Mouse (Mus musculus): ENCODE data around the gene Ndrg4. TPM values are rescaled to one million over a fixed set of nuclear protein-coding genes. Genes with fewer than 3 reads are reported as not detected.

The Ndrg4 gene
- polyA plus RNA-seq, 1 experiment from 2014 or later, result 14.4 TPM

DNA sequence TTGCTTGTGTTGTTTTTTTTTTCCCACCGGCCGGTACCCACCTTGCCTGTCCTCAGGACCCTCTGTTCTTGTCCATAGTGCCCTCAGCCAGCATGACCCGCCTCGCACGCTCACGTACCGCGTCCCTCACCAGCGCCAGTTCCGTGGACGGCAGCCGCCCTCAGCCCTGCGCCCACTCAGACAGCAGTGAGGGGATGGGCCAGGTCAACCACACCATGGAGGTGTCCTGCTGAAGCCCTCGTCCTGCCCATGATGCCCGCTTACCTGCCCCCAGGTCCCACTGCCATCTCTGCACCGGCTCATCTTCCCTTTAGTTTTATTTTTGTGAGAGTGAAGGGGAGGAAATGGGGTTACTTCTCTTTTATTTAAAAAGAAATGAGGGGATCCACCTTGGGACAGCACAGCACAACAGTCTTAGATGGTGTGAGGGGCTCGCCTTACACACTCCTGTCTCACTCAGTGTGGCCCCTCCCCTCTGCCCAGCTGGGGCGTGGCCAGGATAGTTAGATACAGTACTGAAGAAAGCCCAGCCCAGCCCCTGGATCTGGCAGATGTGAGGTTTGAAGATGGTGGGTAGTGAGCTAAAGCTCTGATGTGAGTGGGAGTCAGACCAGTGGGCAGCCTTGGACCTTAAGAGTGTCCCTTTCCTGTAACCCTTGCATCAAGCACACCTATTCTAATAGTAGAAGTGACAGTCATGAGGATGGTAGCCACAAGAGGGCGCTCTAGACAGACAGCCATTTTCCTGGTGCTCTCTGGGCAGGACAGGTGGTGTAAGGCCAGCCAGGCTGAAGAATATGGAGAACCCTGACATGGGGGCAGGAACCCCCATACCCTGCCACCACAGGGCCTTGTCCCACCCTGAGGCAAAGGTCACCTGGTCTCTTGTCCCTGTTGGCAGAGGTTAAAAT lies 36.6 kb downstream of the Ndrg4 start:
- 76% methylated on average over 19 of the region's 19 CpGs for WGBS
- Histone ChIP-seq H3K27ac (ENCODE audit: low read length) (no peak overlapping the region), H3K4me3 (ENCODE audit: low read length) (no peak overlapping the region), H3K27me3 (replicated peaks; ENCODE audit: control insufficient read depth, insufficient read depth, low read length) (no peaks in the 10 kb centered on the region), H3K4me1 (ENCODE audit: control insufficient read depth, insufficient read depth, low read length) (peaks cover 17% of the 10 kb centered on the region), H3K9me3 (ENCODE audit: control insufficient read depth, low read length) (no peaks in the 10 kb centered on the region), H3K9ac (ENCODE audit: low read depth, low read length) (no peak overlapping the region), H3K4me2 (ENCODE audit: low read depth, low read length) (no peak overlapping the region), H3K36me3 (ENCODE audit: control insufficient read depth, insufficient read depth, low read length) (no peaks in the 10 kb centered on the region)
- peak; percentile 11; the same call in 1 of the 2 replicates for ATAC-seq

DNA sequence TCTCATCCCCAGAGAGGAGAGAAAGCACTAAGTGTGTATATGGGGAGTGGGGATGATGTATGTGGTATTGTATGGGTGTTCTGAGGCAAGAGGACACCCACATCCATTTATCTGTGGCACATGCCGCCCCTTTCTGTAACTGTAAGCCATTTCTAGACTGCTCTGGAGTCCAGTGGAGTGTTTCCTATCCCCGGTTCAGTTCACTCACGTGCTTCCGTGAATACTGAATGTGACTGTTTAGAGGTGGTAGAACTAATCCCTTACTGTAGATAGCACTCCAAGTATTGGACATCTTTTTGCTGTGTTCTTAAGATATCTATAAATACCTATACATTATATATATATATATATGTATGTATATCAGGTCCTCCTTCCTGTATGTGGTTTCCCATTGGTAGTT lies 37.6 kb downstream of the Ndrg4 start:
- no peak overlapping the region for H3K9ac ChIP-seq (ENCODE audit: low read depth, low read length)
- no peaks in the 10 kb centered on the region for H3K27me3 ChIP-seq (replicated peaks; ENCODE audit: control insufficient read depth, insufficient read depth, low read length)
- no peaks in the 10 kb centered on the region for H3K9me3 ChIP-seq (ENCODE audit: control insufficient read depth, low read length)
- no peak for ATAC-seq
- no peak overlapping the region for H3K27ac ChIP-seq (ENCODE audit: low read length)
- whole genome bisulfite sequencing, result 91% methylated on average over 4 of the region's 4 CpGs
- peaks cover 17% of the 10 kb centered on the region for H3K4me1 ChIP-seq (ENCODE audit: control insufficient read depth, insufficient read depth, low read length)
- H3K36me3 ChIP-seq (ENCODE audit: control insufficient read depth, insufficient read depth, low read length), result peaks cover 6% of the 10 kb centered on the region; the same call in 1 of the 2 replicates
- H3K4me2 ChIP-seq (ENCODE audit: low read depth, low read length), result no peak overlapping the region
- H3K4me3 ChIP-seq (ENCODE audit: low read length), result no peak overlapping the region

DNA sequence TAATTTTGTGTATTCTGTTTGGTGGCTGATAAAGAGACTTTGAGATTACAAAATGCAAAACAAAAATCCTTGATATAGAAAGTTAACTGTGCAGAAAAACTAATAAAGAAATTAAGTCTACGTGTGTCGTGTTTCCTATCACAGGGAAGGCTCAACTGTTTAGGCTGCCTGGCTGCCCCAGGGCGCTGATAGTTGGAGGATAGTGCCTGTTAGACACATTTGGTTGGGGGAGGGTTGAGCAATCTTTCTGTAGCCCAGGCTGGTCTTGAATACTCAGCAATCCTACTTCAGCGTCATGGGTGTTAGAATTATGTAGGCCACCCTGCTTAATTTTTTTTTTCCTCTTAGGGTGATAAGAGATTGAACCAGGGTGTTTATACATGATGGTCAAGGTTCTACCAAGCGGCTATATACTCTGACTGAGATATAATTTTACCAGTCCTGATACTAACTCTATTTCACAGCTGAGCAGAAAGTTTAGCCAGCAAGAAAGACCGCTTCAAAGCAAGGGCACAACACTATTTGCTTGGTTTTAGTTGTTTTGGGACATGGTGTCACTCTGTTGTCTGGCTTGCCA lies 38.1 kb downstream of the Ndrg4 start:
- Histone ChIP-seq H3K4me2 (ENCODE audit: low read depth, low read length) (peak overlapping the region; percentile 87), H3K27ac (ENCODE audit: low read length) (no peak overlapping the region), H3K36me3 (ENCODE audit: control insufficient read depth, insufficient read depth, low read length) (peaks cover 9% of the 10 kb centered on the region; the same call in 1 of the 2 replicates), H3K9ac (ENCODE audit: low read depth, low read length) (peak overlapping the region; percentile 89), H3K4me1 (ENCODE audit: control insufficient read depth, insufficient read depth, low read length) (peaks cover 17% of the 10 kb centered on the region), H3K9me3 (ENCODE audit: control insufficient read depth, low read length) (no peaks in the 10 kb centered on the region), H3K27me3 (replicated peaks; ENCODE audit: control insufficient read depth, insufficient read depth, low read length) (no peaks in the 10 kb centered on the region), H3K4me3 (ENCODE audit: low read length) (peak overlapping the region; percentile 96; the same call in 1 of the 2 replicates)
- ATAC-seq, result no peak
- 85% methylated on average over 6 of the region's 6 CpGs for WGBS

DNA sequence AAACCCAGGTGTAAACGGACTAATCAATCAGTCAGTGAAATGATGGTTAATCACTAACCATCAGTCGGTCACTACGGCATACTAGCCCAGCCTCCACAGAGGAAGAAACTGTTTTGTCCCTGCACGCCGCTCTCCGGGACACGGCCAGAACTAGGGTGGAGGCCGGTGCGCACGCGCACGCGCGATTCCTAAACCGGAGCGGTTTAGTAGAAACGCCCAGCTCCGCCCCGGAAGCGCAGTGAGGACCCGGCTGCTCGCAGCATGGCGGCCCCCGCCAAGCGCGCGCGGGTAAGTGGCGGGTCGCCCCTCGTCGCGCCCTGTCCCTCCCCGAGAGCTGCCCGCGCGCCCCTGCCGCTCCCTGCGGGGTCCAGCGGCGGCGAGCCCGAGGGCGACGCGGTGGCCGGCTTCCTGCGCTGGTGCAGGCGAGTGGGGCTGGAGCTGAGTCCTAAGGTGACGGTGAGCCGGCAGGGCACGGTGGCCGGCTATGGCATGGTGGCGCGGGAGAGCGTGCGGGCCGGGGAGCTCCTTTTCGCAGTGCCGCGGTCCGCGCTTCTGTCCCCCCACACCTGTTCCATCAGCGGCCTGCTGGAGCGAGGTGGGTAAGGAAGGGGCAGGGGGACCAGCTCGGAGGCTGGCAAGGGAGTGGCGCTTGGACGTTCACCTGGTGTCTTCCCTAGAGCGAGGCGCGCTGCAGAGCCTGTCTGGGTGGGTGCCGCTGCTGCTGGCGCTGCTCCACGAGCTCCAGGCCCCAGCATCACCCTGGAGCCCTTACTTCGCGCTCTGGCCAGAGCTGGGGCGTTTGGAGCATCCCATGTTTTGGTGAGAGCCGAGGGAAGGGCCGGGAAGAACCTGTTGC lies 39.1 kb downstream of the Ndrg4 start, which contains the start of gene Setd6:
Gene Setd6, plus strand, starts transcription at position 206 of the 856 bp plus-strand sequence.
- Histone ChIP-seq H3K36me3 (ENCODE audit: control insufficient read depth, insufficient read depth, low read length) (peaks cover 9% of the 10 kb centered on the region; the same call in 1 of the 2 replicates), H3K9me3 (ENCODE audit: control insufficient read depth, low read length) (no peaks in the 10 kb centered on the region), H3K4me3 (ENCODE audit: low read length) (peak within 1 kb of the TSS; percentile 96), H3K27ac (ENCODE audit: low read length) (peak within 1 kb of the TSS; percentile 72), H3K9ac (ENCODE audit: low read depth, low read length) (peak within 1 kb of the TSS; percentile 89), H3K27me3 (replicated peaks; ENCODE audit: control insufficient read depth, insufficient read depth, low read length) (no peaks in the 10 kb centered on the region), H3K4me2 (ENCODE audit: low read depth, low read length) (peak within 1 kb of the TSS; percentile 87), H3K4me1 (ENCODE audit: control insufficient read depth, insufficient read depth, low read length) (peaks cover 17% of the 10 kb centered on the region)
- WGBS, result under 1% methylated on average over 75 of the region's 79 CpGs
- peak; percentile 92 for ATAC-seq

DNA sequence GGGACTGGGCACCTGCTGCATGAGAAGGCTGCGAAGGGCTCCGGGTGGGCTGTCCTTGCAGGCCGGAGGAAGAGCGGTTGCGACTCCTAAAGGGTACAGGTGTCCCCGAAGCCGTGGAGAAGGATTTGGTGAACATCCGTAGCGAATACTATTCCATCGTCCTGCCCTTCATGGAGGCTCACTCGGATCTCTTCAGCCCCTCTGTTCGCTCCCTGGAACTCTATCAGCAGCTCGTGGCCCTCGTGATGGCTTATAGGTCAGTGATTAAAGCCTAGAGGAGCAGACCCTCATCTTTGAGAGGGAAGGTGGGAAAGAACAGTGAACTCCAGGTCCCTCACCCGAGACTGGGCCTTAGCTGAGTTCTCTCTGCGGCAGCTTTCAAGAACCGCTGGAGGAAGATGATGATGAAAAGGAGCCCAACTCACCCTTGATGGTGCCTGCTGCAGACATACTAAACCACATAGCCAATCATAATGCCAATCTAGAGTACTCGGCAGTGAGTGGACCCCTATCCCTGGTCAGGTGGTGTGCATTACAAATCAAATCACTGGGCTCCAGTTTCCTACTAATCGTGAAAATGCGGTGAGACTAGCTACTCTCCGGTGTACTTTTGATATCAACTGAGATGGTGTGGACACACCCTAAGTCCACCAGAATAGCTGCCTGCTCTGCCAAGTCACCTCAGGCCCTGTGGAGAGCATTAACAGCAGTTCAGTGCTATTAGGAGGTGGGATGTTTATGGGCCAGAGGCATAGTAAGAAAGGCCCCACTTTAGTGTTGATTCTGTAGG lies 40.0 kb downstream of the Ndrg4 start:
- ATAC-seq, result no peak

DNA sequence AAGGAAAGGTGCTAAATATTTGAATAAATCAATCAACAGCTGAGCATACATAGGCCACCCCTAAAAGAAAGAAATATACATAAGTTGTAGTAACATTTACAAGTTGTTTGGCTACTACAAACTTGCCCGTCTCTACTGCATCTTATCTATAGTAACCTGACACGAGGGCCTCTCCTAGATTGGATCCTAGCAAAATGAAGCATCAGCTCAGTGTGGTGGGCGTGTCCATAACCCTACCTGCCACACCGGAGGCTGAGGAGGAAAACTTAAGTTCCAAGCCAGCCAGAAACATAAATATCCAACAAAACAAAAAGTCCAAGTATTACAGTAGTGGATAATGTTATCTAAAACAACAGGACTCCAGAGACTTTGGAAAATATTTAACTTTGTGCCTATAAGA lies 50.8 kb downstream of the Ndrg4 start:
- Histone ChIP-seq H3K27ac (ENCODE audit: low read length) (no peak overlapping the region), H3K9ac (ENCODE audit: low read depth, low read length) (no peak overlapping the region), H3K27me3 (replicated peaks; ENCODE audit: control insufficient read depth, insufficient read depth, low read length) (no peaks in the 10 kb centered on the region), H3K4me2 (ENCODE audit: low read depth, low read length) (no peak overlapping the region), H3K36me3 (ENCODE audit: control insufficient read depth, insufficient read depth, low read length) (peaks cover 27% of the 10 kb centered on the region), H3K4me3 (ENCODE audit: low read length) (no peak overlapping the region), H3K9me3 (ENCODE audit: control insufficient read depth, low read length) (no peaks in the 10 kb centered on the region), H3K4me1 (ENCODE audit: control insufficient read depth, insufficient read depth, low read length) (no peaks in the 10 kb centered on the region)
- WGBS, result 72% methylated on average over 4 of the region's 4 CpGs
- ATAC-seq, result no peak

More for the DNA sequence above, 40.0 kb downstream of the Ndrg4 start:
- 16% methylated on average over 21 of the region's 21 CpGs for WGBS
- H3K4me2 ChIP-seq (ENCODE audit: low read depth, low read length), result peak overlapping the region; percentile 87
- peak overlapping the region; percentile 89 for H3K9ac ChIP-seq (ENCODE audit: low read depth, low read length)
- H3K4me1 ChIP-seq (ENCODE audit: control insufficient read depth, insufficient read depth, low read length), result peaks cover 17% of the 10 kb centered on the region
- peaks cover 9% of the 10 kb centered on the region; the same call in 1 of the 2 replicates for H3K36me3 ChIP-seq (ENCODE audit: control insufficient read depth, insufficient read depth, low read length)
- no peaks in the 10 kb centered on the region for H3K27me3 ChIP-seq (replicated peaks; ENCODE audit: control insufficient read depth, insufficient read depth, low read length)
- peak overlapping the region; percentile 96 for H3K4me3 ChIP-seq (ENCODE audit: low read length)
- H3K9me3 ChIP-seq (ENCODE audit: control insufficient read depth, low read length), result no peaks in the 10 kb centered on the region
- peak overlapping the region; percentile 72; the same call in 1 of the 2 replicates for H3K27ac ChIP-seq (ENCODE audit: low read length)

DNA sequence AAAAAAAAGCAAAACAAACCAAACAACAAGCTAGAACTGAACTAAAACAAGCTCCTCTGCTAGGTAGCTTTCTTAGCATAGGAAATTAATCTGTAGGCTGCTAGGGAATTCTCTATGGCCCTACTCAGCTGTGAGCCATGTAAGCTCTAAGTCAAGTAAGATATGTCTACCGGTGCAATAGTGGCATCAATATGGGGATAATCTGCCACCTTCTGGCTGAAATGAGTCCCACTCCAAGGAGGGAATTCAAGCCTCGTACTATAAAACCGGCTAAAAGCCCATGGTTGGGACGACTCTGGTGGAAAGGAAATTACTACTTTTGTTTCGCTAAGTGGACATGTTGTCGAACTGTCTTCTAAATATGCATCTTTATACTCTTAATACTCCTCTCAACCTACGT lies 61.8 kb downstream of the Ndrg4 start:
- no peak overlapping the region for H3K27ac ChIP-seq (ENCODE audit: low read length)
- H3K4me2 ChIP-seq (ENCODE audit: low read depth, low read length), result no peak overlapping the region
- ATAC-seq, result no peak
- no peaks in the 10 kb centered on the region for H3K27me3 ChIP-seq (replicated peaks; ENCODE audit: control insufficient read depth, insufficient read depth, low read length)
- H3K4me3 ChIP-seq (ENCODE audit: low read length), result no peak overlapping the region
- H3K9me3 ChIP-seq (ENCODE audit: control insufficient read depth, low read length), result no peaks in the 10 kb centered on the region
- H3K4me1 ChIP-seq (ENCODE audit: control insufficient read depth, insufficient read depth, low read length), result no peaks in the 10 kb centered on the region
- H3K36me3 ChIP-seq (ENCODE audit: control insufficient read depth, insufficient read depth, low read length), result peaks cover 30% of the 10 kb centered on the region
- no peak overlapping the region for H3K9ac ChIP-seq (ENCODE audit: low read depth, low read length)
- 77% methylated on average over 7 of the region's 7 CpGs for WGBS

DNA sequence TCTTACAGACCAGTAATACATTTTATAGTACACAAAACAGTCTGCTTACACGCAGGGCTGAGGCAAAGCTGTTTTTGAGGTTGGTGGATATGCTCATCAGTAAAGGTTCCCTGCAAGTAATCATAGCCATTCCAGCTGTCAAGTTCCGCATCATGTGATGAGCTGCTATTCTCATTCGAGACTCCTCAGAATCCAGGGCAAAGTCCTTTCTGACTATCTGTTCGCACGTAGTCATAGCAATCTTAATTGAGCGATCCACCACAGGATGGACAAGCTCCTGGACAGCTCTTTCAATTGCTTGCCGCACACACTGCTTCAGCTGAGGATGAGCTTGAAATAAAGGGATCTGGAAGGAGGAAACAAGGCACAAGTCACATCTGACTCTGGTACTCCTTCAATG lies 65.0 kb downstream of the Ndrg4 start:
- Histone ChIP-seq H3K4me3 (ENCODE audit: low read length) (no peak overlapping the region), H3K9me3 (ENCODE audit: control insufficient read depth, low read length) (no peaks in the 10 kb centered on the region), H3K9ac (ENCODE audit: low read depth, low read length) (no peak overlapping the region), H3K4me2 (ENCODE audit: low read depth, low read length) (no peak overlapping the region), H3K27me3 (replicated peaks; ENCODE audit: control insufficient read depth, insufficient read depth, low read length) (no peaks in the 10 kb centered on the region), H3K36me3 (ENCODE audit: control insufficient read depth, insufficient read depth, low read length) (peaks cover 26% of the 10 kb centered on the region), H3K27ac (ENCODE audit: low read length) (no peak overlapping the region), H3K4me1 (ENCODE audit: control insufficient read depth, insufficient read depth, low read length) (no peaks in the 10 kb centered on the region)
- peak; percentile 59; the same call in 1 of the 2 replicates for ATAC-seq
- 78% methylated on average over 7 of the region's 7 CpGs for WGBS
